Mouse (Mus musculus) testis, adult 2 months (tissue): ENCODE results near the gene Ptpro.

Experiments used
- CTCF ChIP-seq: fragments of 200-500 bp; IDR thresholded peaks from 2 replicates; pipeline ENCODE4 v1.5.1; 2012; ENCODE audit warnings: low read depth, mild to moderate bottlenecking, inconsistent platforms, low read length, moderate library complexity; ENCODE audit not compliant: control insufficient read depth, insufficient read depth, insufficient replicate concordance
- POLR2A ChIP-seq: fragments of 200-500 bp; IDR thresholded peaks from 2 replicates; pipeline ENCODE4 v1.6.1; 2012; ENCODE audit warnings: low read depth, mild to moderate bottlenecking, inconsistent platforms, low read length, moderate library complexity; ENCODE audit not compliant: control insufficient read depth

DNA sequence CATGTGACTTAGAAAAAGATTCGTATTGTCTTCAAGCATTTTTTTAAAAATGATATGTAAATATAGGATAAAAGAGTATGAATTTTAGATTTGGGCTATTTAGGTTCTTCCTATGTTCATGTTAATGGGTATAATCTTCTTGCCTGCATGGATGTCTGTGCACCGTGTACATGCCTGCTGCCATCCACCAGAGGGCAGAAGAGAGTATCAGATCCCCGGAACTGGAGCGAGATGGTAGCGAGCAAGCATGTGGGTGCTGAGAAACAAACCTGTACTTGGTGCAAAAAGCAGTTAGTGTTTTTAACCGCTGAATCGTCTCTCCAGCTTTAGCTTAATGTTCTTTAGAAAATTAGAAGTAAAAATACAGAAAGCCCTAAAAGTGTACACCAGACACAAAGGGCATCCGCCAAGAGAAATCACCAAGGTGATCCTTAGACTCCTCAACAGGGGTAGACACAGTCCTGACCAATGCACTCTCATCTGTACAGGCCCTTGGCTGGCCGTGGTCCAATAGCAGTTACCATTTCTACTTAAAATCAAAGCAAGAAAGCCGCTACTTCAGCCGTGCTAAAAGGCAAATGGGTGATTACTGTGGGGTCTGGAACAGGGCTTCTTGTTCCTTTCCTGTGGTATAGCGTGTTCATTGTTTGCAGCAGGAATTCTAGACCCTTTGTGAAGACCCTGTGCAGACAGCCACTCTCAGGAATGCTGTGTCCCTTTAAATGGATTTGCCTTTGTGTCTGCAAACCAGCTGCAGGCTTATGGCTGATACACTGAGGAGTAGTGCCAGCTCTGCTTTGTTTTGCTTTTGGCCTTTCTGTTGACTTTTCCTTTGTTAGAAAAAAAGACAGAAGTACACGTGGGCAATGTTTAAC, 162.6 kb downstream of the Ptpro start:
- TF ChIP-seq POLR2A: no peak
- peak; percentile 85; the same call in 1 of the 2 replicates for TF ChIP-seq CTCF
